Mouse (Mus musculus) urinary bladder, postnatal 25 days (tissue): ENCODE results near the gene Nle1.
A peak's percentile ranks its signal among the peaks of the same experiment; 100 is the strongest.

Experiments
- DNase-seq: peaks from one replicate; pipeline ENCODE4 v3.0.0; 2022; ENCODE audit warnings: low spot score

The Nle1 gene

DNA sequence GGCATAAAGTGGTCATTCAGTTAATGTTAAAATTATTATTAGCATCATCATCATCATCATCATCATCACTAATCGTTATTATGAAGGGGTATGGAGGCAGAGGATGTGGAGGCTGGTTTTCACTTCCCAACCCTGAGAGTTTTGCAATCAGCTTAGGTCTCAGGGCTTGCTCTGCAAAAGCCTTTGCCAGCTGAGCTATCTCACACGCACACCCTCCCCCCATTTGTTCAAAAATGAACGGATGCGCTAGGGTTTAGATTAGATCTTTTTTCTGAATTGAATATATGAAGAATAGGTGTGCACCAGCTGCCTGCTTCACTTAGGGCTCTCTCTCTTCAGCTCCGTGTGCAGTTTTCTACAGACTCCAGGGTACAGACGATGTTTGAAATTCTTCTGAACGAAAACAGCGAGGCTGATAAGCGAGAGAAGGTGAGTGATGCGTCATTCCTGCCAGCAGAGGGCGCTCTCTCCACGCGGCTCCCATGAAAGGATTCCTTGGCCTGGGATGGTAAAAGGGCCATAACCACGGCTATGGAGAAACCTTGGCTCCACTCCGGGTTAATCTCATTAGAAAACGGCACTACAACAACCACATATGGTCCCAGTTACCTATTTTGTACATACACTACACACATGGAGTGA is 6.6 kb upstream of the Nle1 start:
- DNase-seq: peak; percentile 85

DNA sequence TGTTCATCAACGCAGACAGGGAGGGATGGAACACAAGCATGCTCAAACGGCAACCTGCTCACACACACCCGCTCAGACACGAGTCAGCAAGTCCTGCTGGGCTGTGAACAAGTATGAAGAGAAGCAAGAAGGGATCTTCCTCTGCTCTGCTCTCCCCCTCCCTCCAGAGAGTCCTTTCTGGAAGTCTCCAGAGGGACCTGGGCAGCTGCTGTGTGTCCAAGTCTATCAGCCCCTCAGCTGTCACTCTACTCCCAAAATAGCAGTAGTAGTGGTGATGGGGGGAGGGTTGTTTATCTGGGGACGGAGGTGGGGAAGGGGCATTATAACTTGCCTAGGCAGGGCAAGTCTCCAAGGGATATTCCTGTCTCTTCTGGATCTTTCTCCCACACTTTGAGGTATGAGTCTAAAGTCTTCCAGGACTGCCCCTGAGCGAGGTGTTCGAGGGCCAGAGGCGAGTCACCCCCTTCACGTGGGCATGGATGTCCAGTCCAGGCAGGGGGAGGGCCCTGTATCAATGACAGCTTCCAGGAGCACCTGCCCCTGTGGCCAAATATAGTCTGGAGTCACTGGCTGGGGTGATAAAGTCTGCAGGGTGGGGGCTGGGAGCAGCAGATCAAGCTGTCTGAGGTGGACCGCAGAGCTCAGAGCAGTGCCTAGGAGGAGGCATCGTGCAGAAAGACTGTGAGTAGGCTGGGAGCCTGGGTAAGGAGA is 2.6 kb upstream of the Nle1 start:
- DNase-seq: no peak

DNA sequence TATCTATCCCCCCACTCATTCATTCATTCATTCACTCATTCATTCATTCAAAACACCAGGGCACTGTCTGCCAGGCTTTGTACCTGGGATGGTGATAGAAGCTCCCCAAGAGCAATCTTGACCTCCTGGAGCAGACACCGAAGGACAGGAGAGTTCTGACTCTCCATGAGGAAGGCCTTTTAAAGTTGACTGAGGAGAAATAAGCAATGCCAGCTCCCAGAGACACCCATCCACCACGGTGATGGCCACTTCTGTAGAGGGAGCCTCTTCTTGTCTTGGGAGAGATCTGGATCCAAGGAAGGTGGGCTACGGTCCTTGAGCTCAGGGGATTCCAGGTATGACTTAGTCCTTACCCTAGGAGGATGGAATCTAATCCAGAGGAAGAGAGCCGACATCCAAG is 2.0 kb upstream of the Nle1 start, which contains the start of gene Unc45b:
Gene Unc45b, plus strand, starts transcription at position 301 of the 400 bp plus-strand sequence.
- no peak for DNase-seq

DNA sequence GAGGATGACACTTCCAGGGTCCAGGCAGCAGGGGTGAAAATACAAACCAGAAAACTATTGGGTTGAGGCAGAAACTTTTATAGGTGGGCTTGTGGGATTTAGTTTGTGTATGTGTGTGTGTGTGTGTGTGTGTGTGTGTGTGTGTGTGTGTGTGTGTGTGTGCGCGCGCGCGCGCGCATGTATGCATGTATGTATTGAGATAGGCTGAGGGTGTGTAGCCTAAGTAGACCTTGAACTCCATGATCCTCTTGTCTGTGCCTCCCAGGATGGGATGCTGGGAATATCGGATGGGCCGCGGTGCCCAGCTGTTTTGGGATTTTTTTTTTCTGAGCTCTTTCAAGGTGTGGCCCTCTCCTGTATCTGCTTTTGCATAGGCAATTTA is 388 bp upstream of the Nle1 start:
- no peak for DNase-seq

DNA sequence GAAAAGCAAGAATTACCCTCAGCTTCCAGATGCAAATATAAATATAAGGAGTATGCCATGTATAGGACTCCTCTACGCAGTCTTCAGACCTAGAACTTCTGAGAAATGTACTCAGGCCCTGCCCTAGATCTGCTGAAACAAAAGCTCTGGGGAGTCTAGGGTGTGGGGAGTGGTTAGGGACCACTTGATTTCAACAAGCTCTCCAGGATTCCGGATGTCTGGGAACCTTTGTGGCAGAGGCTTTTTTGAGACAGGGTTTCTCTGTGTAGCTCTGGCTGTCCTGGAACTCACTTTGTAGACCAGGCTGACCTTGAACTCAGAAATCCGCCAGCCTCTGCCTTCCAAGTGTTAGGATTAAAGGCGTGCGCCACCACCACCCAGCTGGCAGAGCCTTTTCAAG is 2.4 kb downstream of the Nle1 start:
- DNase-seq: no peak

DNA sequence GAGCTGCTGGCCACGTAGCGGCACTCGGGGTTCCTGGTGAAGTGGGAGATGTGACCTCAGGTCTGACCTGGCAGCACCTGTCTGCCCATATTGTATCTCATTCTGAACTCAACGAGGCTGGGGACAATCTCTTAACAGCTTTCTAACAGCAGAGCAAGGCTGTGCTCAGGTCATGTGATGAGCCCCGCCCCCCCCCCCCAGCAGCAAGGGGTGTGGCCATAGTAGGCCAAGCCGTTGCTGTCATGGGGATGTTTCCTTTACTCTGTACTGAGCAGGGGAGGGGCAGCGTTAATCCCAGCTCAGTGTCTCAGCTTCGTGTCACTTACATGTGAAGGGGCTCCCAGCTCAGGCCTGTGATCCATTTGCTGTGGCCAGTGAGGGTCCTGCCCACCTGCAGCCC is 3.3 kb downstream of the Nle1 start:
- no peak for DNase-seq

DNA sequence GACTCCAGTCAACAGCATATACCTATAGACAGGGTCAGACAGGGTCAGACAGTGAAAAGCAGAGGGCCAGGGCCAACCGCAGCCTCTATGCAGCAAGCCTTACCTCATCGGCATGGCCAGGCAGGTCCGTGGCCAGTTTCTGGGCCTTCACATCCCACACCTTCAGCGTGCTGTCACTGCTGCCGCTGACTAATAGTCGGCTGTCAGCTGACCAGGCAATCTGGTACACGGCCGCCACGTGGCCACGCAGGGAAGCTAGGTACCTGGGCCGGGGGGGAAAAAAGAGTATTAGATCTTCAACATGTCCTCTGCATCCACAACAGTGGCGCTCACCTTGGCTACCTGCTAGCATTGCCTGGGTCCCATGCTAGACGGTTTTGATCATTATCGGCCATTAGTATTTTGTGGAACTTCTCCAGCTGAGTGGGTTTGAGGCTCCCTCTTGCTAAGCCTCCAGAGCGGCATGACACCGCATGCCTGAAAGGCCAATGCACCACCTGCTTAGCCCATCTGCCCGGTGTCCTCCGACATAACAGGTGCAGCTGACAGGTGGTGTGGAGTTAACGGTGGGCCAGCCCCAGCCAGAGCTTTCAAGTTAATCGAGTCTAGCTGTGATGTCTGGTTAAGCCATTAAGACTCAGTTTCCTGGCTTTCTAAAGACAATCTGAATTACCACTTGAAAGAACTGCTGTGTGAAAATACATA is 6.5 kb downstream of the Nle1 start:
- no peak for DNase-seq

DNA sequence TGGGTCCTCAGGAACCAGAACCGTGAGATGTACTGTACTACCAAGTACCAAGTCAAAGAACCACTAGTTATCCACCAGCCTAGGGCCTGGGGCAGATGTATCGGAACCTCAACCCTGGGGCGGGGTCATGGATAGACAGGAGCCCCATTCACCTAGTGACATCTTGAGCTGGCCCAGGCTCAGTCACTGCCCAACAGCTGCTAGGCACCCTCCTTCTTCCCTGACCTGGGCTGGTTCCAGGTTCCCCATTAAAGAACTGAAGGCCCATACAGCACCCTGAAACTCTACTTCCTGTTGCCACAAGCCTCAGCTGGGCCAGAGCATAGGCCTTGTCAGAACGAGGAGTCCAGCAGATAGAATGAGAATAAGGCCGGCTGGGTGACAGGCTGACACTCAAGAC is 8.5 kb downstream of the Nle1 start:
- no peak for DNase-seq

DNA sequence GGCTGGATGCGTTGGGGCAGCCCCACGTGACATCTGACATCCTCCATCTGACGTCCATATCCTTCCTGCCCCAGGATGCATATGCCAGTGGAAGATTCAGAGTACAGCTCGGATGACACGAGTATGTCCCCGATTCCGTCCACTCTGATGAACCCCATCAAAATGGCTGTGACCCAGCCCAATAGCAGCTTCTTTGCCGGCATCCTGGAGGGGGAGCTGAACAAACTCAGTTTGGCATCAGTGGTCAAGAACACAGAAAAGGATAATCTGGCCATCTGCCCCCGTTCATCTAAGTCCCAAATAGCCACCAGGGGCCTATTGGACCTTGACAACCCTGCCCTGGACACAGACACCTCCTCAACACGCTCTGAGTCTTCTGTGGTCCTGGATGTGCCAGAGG is 10.7 kb downstream of the Nle1 start:
- DNase-seq: no peak

DNA sequence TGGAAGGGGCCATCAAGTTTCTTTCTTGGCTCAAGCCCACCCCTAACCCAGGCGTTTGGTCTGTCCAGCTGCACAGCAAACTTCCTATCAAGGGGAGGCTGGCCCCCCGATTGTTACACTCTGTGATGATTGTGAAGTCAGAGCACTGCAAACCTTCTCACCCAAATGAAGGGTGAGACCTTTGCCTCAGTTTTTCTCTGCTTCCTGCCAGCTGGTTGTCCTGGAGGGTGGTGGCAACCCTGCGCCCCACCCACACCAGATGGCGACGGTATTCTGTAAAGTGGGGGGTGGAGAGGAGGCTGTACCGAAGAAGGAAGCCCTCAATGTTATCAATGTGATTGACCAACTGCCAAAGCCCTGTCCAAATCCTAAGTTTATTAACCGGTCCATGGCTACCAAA is 16.3 kb downstream of the Nle1 start, which contains the start of gene Fndc8:
Gene Fndc8, plus strand, starts transcription at position 189 of the 400 bp plus-strand sequence.
- no peak for DNase-seq

DNA sequence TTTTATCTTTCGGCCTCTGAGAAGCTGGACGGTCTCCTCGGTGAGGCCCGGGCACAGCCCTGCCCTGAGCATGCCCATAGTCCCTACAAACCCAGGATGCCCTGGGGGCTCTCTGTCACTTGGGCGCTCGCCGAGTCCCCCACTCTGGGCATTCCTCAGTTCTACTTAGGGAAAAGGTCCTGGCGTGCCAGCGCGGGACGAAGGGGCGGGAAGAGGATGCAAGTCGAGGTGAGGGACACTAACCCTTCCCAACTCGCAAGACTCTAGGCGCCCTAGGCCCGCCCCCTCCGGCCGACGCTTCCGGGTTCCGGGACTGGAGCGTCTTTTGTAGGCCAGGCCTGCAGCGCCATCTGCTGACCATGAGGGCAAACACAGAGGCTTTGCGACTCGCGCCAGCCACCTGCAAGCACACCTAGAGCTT is 17.9 kb downstream of the Nle1 start, which contains the start of gene Rad51d:
Gene Rad51d, minus strand, starts transcription at position 273 of the 421 bp plus-strand sequence.
- peak; percentile 94 for DNase-seq

DNA sequence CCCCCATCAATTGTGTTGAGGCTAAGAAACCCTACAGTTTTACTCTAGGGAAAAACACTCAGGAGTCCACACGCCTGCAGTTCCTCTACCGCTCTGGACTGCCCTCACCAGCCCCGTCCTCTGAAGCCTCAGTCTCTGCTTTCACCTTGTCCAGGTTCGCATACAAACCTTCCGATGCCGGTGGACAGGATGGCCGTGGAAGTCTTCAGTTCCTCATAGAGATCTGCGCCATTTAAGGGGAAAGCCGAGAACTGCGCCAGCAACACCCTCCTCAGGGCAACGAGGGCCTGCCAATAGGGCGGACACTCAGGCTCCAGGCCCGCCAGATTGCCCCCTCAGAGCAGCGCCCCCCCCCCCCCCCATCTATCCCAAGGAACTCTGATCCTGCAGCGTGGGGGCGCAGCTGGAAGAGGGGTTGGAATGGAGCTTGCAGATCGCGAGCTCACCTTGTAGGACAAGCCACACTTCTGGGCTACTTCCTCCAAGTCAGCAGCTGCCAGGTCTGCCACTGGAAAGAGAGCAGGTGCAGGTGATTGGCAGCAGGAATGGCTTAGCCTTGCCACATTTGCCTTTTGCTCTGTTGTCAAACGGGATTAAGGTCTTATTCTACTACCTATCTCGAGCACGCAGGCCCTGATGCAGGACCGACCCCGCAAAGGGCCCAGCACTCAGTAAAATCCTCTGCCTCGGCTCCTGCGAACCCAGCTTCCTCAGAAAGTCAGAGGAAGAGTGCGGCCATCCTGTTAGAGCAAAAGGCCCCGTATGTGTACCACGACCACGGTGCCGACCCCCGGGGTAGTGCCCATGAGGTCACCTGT is 18.5 kb downstream of the Nle1 start:
- peak; percentile 19 for DNase-seq

DNA sequence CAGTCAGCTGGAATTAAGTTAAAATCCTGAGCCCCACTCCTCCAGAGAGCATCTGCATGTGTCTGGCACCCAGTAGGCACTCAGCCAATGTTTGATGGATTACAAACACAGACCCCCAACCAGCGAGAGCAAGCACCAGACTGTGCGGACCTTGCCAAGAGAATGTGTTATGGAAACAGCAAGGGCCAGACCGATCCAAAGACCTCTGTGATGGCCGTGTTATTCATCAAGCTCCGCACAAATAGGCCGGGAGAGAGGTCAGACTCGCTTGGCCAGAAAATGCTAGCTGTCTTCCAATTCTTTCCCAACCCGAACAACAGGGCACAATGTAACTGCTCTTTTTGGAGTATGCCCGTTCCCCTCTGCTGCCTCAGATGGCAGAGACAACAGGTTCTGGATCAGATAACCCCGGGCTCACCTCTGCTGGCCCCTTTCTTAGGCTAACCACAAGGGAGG is 19.7 kb downstream of the Nle1 start:
- no peak for DNase-seq

DNA sequence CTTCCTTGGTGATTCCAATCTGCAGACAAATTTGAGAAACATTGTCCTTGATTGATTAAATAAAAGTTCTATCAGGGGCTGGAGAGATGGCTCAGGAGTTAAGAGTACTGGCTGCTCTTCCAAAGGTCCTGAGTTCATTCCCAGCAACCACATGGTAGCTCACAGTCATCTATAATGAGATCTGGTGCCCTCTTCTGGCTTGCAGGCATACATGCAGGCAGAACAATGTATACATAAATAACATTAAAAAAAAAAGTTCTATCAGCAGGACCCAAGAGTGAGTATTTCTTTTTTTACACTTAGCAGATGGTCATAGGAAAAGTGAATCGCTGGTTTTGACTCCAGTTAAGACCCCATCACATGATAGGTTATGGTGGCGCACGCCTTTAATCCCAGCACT is 21.7 kb downstream of the Nle1 start:
- DNase-seq: no peak

DNA sequence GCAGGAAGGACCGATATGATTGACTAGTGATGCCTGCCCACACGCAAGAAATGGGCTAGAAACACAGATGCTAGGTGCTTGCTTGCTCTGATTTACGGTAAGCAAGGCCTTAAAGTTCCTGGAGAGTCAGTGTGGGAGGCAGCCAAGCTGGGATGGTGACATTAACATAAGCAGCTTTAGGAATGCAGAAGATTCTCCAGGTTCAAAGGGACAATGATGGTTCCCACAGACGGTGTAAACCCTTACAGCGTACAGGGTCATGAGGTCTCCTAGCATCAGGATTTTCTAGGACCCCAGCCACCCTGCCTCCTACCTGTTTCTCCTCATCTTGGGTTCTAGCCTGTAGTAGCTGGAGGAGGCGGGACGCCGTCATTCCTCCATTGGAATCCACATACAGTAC is 25.0 kb downstream of the Nle1 start:
- DNase-seq: no peak

DNA sequence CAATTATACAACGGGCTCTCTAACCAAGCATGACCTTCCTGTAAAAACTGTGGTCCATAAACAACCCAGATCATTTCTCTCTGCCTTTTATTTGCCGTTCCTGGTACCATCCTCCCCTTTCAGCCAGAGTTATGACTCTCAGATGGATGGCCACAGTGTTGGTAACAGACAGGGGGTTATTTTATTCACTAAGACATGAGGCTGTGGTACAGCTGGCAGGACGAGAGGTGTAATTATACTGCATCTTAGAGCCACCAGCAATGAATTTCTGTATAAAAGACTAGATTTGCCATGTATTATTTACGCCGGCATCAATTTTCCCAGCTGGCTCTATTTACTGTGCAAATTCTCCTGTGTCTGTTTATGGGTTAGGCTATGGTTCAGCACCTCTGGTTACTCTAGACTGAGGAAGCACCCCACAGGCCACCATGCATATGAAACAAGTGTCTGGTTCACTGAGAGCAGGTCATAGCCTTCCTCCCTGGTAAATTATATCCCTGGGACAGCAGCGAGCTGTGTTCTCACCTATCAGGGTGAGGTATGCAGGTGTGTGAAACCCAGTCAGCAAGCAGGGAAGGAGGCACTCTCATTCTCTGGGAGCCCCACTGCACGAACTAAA is 30.4 kb downstream of the Nle1 start:
- no peak for DNase-seq

DNA sequence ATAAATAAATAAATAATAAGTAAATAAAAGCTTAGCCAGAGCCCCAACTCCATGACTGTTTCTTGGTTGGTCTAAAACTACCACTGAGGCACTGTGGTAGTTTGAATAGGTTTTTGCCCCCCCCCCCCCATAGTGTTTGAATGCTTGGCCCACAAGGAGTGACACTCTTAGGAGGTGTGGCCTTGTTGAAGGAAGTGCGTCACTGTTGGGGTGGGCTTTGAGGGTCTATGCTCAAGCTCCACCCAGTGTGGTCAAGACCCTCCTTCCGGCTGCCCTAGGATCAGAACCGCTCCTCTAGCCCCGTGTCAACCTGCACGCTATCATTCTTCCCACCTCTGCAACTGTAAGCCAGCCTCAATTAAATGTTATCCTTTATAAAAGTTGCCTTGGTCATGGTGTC is 32.6 kb downstream of the Nle1 start:
- DNase-seq: no peak

DNA sequence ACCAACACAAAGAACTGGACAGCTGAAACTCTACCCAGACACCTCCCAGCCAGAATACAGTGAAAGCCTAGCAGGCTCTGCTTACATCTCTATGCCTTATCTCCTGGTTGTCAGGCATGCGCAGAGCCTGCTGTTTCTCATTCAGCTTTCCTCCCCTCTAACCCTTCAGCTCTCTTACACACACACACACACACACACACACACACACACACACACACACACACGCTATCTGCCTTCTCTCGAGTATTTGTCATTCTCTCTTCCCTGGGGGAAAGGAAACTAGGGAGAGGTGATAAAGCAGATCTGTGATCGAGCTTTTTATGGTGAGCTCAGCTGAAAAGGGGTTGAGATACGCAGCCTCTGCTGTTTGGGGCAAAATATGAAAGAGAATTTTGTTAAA is 33.3 kb downstream of the Nle1 start:
- no peak for DNase-seq

DNA sequence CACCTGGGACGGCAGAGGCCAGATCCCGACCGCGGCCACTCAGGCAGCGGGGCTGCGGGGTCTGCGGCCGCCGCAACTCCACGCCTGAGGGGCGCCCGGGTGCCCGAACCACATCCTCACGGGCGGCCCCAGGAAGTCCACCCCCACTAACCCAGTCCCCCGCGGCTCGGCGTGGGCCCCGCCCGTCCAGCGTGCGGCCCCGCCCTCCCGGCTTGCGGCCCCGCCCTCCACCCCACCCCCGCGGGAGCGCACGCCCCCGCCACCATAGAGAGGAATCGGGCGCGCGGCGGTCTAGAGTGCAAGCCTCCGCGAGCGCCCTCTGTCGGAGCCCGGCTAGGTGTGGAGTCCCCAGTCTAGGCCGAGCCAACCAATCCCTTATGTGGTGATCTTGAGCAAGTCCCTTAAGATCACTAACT is 37.2 kb downstream of the Nle1 start, which contains the start of gene Rffl:
Gene Rffl, minus strand, starts transcription at position 180 of the 416 bp plus-strand sequence.
- peak; percentile 98 for DNase-seq

DNA sequence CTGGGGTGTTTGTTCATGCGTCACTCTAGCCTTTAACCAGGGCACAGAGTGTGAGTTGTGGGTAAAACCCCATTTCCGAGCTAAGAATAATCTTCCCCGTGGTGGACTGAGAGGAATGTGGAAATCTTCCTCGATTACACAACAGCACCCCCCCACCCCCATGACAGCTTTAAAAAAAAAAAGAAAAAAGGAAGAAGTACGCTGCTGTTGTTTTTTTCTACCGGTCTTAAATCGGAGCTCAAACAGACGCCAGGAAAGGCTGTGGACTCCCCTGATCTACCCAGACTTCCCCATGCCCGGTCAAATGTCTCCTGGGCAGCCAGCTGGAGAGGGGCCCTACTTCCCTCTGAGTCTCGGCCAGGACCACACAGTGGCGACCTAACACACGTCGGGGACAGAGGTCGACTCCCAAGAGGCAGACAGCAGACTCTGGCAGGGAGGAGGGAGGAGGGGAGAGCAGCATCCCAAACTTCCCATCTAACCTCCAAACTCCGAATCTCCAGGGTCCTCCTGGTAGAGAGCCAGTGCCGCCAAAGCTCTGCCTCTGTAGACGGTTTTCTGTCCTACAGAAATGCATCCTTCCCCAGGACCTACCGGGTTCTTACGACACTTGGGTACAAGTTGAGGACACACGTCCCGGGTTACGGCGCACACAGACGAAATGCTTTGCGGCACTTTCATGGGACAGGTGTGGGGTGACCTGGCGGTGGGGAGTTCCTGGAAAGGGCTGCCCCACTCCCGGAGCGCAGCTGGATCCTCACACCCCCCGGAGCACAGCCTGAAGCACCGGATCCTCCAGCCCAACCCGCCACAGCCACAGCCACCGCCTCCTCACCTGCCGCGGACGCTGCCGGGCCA is 37.8 kb downstream of the Nle1 start:
- DNase-seq: peak; percentile 36
